Mouse (Mus musculus) cerebellum, postnatal 25 days (tissue): Measurements from ENCODE around the gene Dusp1.
A peak's percentile ranks its signal among the peaks of the same experiment; 100 is the strongest.

Experiments used
- DNase-seq, 2 experiments: peaks; one replicate each; pipeline ENCODE4 v3.0.0; 2021; ENCODE audit warnings: mixed read lengths in 2 of 2

Gene Dusp1

DNA sequence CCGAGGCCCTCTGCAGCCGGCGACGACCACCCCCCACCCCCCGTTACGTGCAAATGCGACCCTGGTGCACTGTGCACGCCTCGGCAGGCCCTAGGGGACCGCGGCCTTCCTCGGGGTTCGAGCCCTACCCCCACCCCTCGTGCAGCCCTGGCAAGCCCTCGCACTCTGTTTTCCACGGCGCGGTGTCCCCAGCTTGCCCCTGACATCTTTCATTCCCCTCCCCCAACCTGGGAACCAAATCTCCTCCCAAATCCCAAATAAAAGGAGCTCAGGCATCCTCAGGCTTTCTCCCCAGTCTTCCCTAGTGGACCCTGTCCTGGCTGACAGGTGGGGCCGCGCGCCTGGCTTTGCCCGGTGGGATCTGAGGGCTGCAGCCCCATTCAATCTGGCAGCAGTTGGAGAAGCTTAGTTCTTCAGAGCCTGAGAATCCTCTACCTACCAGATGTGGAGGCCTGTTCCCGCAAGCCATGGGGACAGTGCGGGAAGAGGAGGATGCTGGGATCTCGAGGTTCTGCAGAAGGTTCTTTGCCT lies at the start of gene Dusp1:
Dusp1 (minus strand) TSS at position 478 of the 531 bp plus-strand sequence.
- peak in 1 of 2 experiments; percentile 63 for DNase-seq

DNA sequence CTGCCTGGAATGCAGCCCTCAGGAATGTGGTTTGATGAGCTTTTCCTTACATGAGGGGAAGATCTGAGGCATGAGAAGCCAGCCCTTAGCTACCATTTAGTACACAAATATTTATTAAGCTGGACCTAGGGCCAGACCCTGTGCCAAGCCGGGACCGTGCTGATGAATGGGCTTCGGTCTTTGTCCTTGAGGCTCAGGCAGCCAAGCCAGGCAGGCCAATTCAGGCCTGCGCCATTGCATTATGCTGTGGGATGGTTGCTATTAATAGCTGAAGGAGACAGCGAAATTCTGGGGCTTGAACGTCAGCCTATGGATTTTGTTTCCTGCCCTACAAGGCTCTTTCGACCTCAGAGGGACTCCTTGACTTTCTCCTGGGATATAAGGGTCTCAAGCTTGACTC lies 49.4 kb upstream of the Dusp1 start:
- DNase-seq = no peak

DNA sequence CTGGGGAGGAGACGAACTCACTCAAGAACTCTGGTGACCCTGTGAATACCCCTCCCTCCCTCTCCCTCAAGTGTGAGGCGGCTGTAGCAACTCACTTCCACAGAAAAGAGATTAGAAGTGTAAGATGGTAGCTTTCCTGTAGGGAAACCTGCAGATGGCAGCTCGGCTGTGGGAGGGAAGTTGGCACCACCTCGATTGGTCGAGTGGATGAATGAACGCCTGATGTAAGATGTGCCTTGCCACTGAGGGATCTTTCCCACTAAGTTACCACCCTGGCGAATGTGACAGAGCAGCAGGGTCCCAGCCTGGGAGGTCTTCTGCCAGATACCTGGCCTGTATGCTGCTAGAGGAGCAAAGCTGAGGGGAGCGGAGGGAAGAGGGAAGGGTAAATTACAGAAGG lies 47.9 kb upstream of the Dusp1 start:
- peak; percentile 61 to 67 for DNase-seq

DNA sequence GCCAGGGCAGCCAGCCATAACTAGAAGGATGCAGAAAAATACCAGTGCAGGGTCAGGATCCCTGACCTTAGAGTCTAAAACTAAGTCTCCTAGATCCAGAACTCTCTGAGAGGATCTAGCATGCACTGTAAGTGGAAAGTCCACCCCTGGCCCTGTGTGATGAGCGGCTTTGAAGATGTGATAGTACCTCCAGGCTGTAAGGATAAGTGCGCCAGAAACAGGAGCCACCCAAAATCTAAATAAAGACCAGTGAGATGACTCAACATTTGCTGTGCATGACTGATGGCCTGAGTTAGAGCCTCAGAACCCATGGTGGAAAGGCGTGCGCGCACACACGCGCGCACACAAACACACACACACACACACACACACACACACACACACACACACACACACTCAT lies 46.9 kb upstream of the Dusp1 start:
- no peak for DNase-seq

DNA sequence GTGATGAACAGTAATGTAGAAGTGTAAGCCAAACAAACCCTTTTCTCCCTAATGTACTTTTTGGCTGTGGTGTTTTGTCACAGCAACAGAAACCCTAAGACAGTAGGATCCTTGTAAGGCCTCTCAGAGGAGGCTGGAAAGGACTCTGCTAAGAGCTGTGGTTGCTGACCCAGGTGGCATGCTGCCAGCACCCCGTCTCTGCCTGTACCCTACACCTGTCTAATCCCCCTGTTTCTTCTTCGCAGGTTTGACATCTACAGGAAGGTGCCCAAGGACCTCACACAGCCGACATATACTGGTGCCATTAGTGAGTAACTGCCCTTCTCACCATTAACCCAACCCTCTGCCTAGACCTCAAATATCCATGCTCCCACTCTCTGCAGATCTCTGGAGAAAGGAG lies 46.4 kb upstream of the Dusp1 start:
- DNase-seq = peak in 1 of 2 experiments; percentile 66

DNA sequence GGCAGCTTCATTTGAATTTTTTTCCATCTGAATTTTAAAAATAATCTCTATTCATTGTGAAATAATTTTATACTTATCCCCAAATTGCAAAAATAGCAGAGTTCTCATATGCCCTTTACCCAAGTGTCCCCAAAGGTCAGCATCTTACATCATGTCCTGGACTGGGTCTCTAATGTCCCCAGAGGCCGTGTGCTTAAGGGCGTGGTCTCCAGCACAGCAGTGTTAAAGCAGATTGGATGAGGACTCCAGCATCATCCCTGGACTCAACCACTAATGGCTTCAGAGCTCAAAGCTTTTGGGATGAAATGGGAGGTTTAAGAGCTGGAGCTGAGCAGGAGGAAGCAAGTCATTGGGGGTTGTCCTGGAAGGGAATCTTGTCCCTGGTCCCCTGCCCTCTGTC lies 44.6 kb upstream of the Dusp1 start:
- no peak for DNase-seq

DNA sequence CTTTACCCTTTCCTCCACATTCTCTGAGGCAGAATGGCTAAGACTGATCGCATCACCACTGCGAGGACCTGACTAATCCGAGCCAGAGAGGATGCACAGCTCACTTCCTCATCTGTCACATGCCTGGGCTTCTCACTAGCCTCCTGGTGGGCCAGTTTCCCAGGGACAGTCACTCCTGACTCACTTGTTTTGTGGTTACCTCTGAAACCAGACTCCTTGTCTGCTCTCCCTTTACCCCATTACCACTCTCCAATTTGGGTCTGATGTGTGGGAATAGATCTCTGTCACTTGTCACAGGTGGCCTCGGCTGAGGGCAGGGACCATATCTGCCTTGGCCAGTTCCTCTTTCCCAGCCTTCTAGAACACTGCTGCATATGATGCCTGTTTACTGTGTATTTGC lies 43.7 kb upstream of the Dusp1 start:
- DNase-seq = no peak

DNA sequence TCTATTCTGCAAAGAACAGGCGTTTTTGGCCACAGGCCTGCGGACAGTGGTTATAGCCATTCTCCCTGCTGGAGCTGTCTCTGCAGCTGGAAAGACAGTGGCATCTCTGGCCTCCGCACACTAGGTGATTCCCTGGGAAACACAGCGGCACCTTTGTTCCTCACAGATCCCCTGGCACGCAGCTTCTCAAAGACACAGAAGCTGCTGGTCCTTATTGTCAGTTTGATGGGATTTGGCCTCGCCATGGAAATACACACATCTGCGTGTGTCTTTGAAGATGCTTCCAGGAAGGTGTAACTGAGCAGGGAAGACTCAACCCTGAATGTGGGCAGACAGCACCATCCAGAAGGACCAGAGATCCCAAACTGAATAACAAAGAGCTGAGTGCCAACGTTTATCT lies 41.4 kb upstream of the Dusp1 start:
- DNase-seq = no peak

DNA sequence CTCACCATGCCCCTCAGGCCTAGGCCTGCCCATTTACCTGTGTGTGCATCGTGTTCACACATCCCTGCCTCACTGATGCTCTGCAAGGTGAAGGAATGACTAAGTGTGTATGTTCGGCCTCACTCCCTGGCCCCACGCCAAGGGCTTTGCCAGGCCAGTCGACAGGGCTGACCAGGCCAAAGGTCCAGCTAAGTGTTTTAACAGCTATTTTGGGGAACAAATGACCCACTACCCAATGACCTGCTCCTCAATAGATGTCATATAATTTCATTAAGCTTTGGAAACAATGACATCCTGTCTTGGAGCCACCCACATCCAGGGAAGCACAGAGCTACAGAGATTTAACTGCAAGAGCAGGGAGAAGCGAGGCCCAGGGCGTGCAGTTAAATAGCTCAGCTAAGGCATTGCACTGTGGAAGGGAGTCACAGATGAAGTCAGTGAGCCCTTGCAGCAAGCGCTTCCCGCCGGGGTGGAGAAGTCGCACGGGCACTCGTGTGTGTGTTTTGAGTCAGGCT lies 40.5 kb upstream of the Dusp1 start:
- peak; percentile 72 to 81 for DNase-seq

DNA sequence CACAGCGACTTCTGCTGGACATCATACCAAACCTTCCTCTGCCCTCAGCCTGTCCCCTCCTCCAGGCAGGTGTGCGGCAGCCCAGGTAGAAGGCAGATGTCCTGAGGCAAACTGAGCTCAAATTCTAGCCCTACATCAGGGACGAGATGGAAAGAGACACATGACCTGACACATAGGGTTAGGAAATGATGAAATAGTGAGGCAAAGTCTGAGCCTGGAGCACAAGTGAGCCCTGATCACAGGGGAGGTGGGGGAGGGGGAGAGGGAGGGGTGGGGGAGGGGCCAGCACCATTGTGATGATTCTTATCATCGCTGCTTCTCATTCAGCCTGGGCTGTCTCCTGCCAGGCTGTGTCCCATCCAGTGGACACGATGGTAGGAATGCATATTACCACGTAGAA lies 40.0 kb upstream of the Dusp1 start:
- no peak for DNase-seq

DNA sequence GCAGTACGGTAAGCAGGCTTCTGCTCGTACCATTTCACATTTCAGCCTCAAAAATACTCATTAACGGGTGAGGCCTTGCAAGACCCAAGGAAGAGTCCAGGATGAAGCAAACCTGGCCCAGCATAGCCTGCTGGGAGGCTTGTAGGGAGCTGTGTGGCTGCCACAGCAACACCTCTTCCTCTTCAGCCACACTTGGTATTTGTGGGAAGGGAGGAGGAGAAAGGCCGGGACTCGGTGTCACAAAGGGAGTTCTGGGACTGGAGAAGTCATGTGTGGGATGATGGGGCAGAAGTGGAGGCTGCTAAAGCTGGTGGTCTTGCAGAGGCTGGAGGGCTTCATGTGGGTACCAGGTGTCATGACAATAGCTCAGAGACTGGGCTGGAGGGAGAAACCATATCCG lies 39.6 kb upstream of the Dusp1 start:
- no peak for DNase-seq

DNA sequence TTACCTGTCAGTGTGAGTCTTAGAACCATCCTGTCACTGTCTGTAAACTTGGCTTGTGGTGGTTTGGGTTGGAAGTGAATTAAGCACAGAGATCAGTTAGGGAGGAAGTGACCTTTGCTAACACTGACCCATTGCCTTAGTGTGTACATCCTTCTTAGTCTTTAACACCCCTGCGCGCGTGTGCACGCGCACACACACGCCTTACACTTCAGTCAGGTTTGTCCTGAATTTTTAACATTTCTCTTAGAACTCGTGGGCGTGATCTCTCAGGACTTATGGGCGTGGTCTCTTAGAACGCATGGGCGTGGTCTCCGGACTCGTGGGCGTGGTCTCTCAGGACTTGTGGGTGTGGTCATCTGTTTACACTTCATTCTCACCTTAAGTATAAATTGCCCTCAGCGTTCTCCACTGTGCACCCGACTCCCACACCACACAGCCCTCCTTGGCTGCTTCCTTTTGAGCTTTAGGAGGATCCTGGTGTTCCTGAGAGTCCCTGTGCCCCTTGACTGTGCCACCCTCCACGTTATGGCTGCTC lies 39.1 kb upstream of the Dusp1 start:
- no peak for DNase-seq

DNA sequence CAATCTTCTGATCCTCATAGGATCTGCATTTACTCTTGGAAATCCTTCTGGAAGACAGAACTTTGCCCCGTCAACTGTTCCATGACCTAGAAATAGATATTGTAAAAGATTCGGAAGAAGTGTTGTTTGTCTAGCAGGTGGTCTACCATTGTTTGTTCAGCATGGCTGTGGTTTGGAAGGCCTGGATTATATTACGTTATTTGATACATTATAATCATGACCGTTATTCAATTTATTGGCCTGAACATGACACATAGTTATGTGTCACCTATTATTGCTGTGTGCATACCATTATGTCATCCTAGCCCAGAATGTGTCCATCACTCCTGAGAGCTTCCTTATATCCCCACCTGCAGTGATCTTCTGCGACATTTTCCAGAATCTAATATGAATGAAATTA lies 36.9 kb upstream of the Dusp1 start:
- no peak for DNase-seq

DNA sequence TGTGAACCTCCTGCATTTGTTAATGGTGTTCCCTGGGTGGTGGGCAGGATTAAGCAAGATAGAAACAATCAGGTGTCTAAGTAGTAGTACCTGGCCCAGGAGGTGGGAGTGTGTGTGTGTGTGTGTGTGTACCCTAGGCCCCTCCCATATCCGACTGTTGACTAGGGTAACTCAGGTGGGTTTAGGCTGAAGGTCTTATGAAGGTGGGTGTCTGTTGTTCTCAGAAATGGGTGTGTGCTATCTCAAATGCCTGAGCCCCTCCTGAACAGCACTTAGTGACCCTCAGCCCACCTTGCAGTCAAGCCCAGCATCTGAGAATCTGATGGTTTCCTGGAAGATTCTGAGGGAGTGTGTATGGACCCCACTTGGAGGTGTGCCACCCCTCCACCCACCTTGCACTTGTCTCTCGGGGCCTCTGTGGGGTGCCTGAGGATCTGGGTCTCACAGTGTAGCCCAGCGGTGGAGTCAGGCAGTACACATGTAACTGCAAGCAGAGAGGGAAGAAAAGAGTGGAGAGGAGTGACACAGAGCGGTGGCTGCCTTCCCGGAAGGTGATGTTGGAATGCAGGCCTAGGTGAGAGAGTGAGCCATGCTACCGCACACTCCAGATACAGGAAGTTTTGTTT lies 35.0 kb upstream of the Dusp1 start:
- DNase-seq = peak; percentile 44 to 52

DNA sequence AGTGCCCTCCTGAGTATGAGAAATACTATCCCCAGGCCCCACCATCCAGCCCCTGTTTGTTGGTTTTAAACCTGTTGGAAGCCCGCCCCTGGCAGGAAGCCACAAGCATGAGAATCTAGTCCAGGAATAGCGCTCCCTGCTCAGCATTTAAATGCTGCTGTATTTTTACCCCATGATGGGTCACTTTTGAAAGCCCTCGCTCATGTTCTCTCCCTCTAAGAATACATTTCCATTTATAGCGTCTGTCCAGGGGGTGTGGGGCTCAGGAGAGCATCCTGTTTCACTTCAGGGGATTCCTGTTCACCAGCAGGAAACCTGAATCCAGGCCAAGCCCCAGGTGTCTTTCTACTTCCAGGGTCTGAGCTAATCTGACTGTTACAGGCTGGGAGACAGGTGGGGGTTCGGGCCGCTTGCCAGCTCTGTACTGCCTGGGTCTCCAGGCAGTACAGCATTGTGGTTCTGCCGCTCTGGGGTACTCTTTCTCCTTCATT lies 34.3 kb upstream of the Dusp1 start:
- DNase-seq = peak; percentile 96

DNA sequence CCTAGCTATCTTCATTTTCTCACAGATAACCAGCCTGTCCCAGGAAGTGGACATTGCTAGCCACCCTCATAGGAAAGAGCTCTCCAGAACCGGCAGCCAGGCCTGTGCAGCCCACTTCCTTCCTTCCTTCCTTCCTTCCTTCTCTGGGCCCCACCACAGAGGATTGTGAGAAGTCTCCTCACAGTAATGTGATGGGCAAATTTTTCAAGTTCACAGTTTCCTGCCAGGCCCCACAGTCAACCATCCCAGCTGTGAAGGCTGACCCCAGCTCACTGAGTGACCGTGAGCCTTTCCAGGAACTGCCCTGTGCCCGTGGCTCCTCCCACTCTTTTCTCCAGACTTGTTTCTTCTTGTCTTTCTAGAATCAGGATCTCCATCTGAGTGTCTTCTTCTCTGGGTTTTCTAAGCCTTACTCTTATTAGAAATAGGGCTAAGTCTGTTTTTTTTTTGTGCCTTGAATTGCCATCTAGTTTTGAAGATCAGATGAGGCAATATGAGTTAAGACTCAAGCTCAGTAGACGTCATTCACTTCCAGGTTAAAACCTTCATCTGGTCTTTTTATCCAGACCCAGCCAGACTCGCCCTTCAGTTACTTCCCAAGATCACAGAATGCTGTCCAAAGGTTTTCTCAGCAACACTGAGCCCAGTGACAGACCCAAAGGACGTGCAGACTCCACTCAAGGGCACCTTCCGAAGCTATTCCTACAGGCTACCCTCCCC lies 33.7 kb upstream of the Dusp1 start:
- no peak for DNase-seq

DNA sequence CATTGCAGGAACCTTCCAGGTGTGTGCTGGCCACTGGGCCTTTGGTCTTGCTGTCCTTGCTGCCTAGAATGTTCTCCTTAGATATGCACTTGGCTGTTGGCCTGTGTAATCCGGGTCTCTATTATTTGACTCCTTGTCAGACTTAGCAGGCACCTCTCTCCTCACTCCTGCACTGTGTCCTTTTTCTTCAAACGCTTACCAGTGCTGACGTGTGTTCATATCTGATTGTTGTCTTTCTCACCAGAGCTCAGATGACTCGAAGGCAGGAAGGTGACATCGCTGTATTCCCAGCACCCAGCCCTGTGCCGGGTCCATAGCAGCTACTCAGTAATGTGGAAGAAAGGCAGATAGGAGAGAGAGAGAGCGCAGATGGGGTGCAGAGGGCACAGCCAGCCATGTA lies 33.0 kb upstream of the Dusp1 start:
- no peak for DNase-seq

DNA sequence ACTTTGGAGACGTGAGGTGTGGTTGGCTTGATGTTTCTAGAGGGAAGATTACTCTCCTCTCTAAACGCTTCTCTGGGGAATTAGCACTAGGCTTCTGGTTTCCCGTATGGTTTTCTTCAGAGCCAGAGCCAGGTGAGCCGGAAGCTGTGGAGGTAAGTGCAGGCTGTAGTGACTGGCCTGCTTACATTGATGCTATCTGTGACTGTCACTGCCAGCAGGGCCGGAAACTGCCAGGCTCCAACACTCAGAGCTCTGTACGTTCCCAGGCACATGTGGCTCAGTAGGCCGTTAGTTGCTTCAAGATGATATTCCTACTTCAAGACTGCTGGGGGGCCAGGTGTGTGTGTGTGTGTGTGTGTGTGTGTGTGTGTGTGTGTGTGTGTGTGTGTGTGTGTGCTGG lies 32.2 kb upstream of the Dusp1 start:
- DNase-seq = peak in 1 of 2 experiments; percentile 52

DNA sequence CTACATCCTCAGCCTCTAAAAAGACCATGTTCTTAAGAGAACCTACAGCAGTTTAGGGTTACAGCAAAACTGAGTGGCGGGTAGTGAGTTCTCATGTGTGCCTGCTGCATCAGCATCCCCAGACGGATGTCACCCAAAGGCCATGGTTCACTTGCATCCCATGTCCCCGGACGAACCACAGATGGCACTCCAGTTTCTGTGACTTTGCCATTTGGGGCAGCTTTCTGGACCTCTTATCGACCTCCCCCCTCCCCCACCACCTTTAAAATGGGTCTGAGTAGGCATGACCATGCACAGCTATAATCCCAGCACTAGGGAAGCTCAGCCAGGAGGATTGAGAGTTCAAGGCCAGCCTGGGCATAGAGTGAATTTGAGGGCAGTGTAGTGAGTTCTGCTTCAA lies 31.3 kb upstream of the Dusp1 start:
- no peak for DNase-seq

DNA sequence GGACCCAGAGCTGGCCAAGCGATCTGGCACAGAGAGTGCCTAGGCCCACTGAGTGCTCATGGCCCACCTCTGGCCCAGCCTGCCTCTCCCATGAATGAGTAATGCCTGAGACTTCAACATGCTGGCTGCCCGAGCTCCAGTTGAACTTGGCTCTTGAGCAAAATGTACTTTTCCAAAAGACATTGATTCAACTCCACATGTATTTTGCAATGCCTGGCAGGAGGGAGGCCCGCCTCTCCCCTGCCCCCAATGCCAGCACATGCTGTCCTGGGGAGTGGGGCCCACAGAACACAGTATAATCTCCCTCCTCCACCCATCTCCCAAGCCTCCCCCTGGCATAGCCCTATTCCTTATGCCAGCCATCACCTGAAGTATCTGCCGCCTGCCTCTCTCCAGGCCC lies 30.6 kb upstream of the Dusp1 start:
- DNase-seq = no peak

DNA sequence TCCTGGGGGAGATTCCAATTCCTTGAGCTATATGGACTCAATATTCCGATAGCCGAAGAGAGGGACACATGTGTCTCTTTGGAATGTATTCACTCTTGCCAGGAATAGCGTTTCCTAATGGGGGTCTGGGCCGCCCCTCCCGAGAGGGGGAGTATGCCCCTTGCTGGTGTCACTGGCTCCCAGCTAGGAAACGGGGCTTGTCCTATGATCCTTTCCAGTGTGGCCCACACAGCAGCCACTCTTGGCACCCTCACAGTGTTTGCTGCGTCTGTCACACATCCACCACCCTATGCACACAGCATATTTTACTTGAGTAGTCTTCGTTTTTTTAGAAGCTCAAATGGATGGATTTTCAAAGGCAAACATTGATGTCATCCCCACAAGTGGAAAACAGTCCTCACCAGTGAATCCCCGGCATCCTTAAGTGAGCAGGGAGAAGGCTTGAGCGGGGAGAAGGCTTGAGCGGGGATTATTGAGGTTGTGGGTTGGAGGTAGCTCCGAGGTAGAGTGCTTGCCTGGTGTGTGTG lies 26.1 kb upstream of the Dusp1 start:
- no peak for DNase-seq

DNA sequence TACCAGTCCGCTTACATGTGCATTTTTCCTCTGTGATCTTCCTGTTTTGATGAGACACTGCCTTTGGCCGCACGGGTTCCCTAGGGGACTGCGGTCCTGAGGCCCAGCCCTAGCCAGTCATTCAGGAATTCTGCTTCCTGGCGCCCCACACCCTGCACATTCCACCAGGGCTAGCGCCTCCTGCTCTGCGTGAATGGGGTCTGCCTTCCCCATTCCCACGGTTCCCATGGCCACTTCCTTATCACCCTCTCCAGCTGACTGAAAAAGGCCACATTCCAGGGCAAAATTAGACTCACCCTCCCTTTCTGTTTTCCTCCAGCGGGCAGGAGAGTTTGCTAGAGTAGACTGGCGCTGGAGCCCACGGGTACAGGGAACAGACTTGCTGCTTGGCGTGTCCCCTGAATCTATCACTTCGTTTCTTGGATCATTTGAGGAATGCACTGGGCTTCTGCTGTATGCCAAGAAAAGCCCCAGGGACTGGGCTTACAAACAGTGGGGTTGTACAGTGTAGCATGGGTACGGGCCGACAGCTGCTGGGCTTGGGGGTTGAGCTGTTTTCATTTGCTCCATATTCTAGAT lies 22.7 kb upstream of the Dusp1 start:
- DNase-seq = peak; percentile 50 to 56

DNA sequence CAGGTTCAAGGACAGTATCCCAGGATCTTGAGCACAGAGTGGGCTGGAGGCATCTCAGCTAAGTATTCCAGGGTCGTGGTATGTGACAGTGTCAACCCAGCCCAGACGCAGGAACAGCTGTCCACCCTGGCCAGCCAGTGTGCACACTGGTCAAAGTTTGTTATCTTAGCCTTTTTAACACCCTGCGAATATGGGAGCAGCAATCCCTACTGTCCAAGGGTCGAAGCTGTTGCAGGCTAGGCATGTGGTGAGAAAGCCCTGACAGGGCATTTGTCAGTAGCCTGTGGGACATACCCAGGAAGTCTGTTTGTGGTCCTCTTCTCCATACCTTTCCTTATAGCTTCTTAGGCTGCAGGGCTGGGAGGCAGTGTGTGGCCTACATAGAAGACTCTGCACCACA lies 22.1 kb upstream of the Dusp1 start:
- no peak for DNase-seq
